Mouse (Mus musculus) A20 (cell line): ENCODE measurements around the gene Aspdh.

Source experiments
- DNase-seq: peaks from one replicate; pipeline ENCODE4 v3.0.0-alpha.2; 2011; ENCODE audit warnings: low read depth, low spot score

The Aspdh gene

GRCm38 (mm10) chr7:44446070-44446855, 18.9 kb upstream of the Aspdh start:
- no peak for DNase-seq

- DNase-seq: no peak
Observed at GRCm38 (mm10) chr7:44453256-44453655, 11.9 kb upstream of the Aspdh start.

GRCm38 (mm10) chr7:44456302-44456701, 8.9 kb upstream of the Aspdh start:
- no peak for DNase-seq

- no peak for DNase-seq
Observed at GRCm38 (mm10) chr7:44460067-44460466, 5.1 kb upstream of the Aspdh start.

- DNase-seq: no peak
Observed at GRCm38 (mm10) chr7:44460767-44461502, 4.3 kb upstream of the Aspdh start.

- DNase-seq: no peak
Observed at GRCm38 (mm10) chr7:44461503-44462217, 3.5 kb upstream of the Aspdh start.

- no peak for DNase-seq
Observed at GRCm38 (mm10) chr7:44462218-44463055, 2.8 kb upstream of the Aspdh start.

GRCm38 (mm10) chr7:44463056-44463425, 2.1 kb upstream of the Aspdh start:
- no peak for DNase-seq

GRCm38 (mm10) chr7:44463556-44464225, 1.5 kb upstream of the Aspdh start:
- no peak for DNase-seq

GRCm38 (mm10) chr7:44464511-44464910, 680 bp upstream of the Aspdh start:
- no peak for DNase-seq

GRCm38 (mm10) chr7:44466006-44466887, 1.1 kb downstream of the Aspdh start:
- no peak for DNase-seq

- DNase-seq: no peak
Observed at GRCm38 (mm10) chr7:44466888-44467311, 1.7 kb downstream of the Aspdh start.

- peak; percentile 98 for DNase-seq
Observed at GRCm38 (mm10) chr7:44467811-44468411, 2.7 kb downstream of the Aspdh start, which contains the start of gene Josd2. Josd2 (plus strand) TSS chr7:44467980.

- no peak for DNase-seq
Observed at GRCm38 (mm10) chr7:44468644-44469285, 3.6 kb downstream of the Aspdh start.

GRCm38 (mm10) chr7:44469677-44470675, 4.8 kb downstream of the Aspdh start:
- DNase-seq: no peak

GRCm38 (mm10) chr7:44470696-44471612, 5.8 kb downstream of the Aspdh start:
- DNase-seq: no peak
